11 mouse cellular contexts compared by ENCODE assay signal in genomic region chr5:148534644-148535043, GRCm38 (mm10). TPM values are rescaled to one million over a fixed set of nuclear protein-coding genes. Genes with fewer than 3 reads are reported as not detected.
DNase-seq lines count a peak whose midpoint lies in the region.
"Had no signal": no experiment of that assay in that cellular context is flagged by ENCODE, and none has a peak within 500 bp of the region (broad histone marks: within the 10 kb centered on the region; RNA-seq: fewer than 3 reads in every experiment).

No protein-coding gene starts in this region.

- peaks cover 24% of the 10 kb centered on the region for H3K4me1 ChIP-seq in heart, embryonic 10.5 days

- no peaks in the 10 kb centered on the region for H3K36me3 ChIP-seq in heart, embryonic 10.5 days
- H3K36me3 ChIP-seq: limb, embryonic 13.5 days; stomach, embryonic 15.5 days had no signal

- H3K9me3 ChIP-seq in heart, embryonic 10.5 days: no peaks in the 10 kb centered on the region
- H3K9me3 ChIP-seq: limb, embryonic 13.5 days; stomach, embryonic 15.5 days had no signal

- peak; percentile 46 to 59 for DNase-seq in cerebellum, adult 18-20 months
- no peak for DNase-seq in cerebellum, adult 11-12 months
- peak; percentile 39 for DNase-seq in heart, adult 8-10 months (ENCODE audit: low spot score)
- no peak for DNase-seq in heart, embryonic 10.5 days (ENCODE audit: low spot score)
- peak; percentile 53 for DNase-seq in lung, postnatal 10 days
- DNase-seq in lung, adult 18-20 months: no peak
- DNase-seq in heart, postnatal 4 days: peak; percentile 76
- no peak for DNase-seq in thymus, postnatal 36 days
- DNase-seq: kidney, adult 11 months had no signal

- no peak overlapping the region for H3K27ac ChIP-seq in heart, embryonic 10.5 days
- H3K27ac ChIP-seq: limb, embryonic 13.5 days; stomach, embryonic 15.5 days had no signal

- H3K27me3 ChIP-seq in heart, embryonic 10.5 days (ENCODE audit: insufficient read depth, poor library complexity, severe bottlenecking): no peaks in the 10 kb centered on the region
- H3K27me3 ChIP-seq: limb, embryonic 13.5 days; stomach, embryonic 15.5 days had no signal

- H3K4me3 ChIP-seq in heart, embryonic 10.5 days: no peak overlapping the region
- H3K4me3 ChIP-seq: limb, embryonic 13.5 days; stomach, embryonic 15.5 days had no signal

- WGBS in heart, embryonic 10.5 days: 82% methylated on average over 3 of the region's 3 CpGs

RNA-seq across cellular contexts. Expression of gene Ubl3, which starts 17.9 kb away (rescaled TPM):
- total RNA-seq in heart, adult 8-10 months (2022): 10 to 100 TPM; 86.1 to 99.8 (median 92.6) TPM
- polyA plus RNA-seq in heart, embryonic 10.5 days (2016; fragmentation: Nextera tagmentation; extraction: Ambion mirVana): 55.0 and 59.9 TPM in 2 replicates
- 10 to 100 TPM; 71.4 to 82.6 TPM for total RNA-seq in heart, postnatal 4 days (2021)

Comparison
In these comparisons a context has a peak if more than half of its experiments do, and no peak if none do; other contexts are left out.
1. DNase-seq: peak in cerebellum, adult 18-20 months (2 of 2), heart, adult 8-10 months (single experiment), lung, postnatal 10 days (single experiment) and heart, postnatal 4 days (single experiment); none in cerebellum, adult 11-12 months (single experiment), heart, embryonic 10.5 days (single experiment), lung, adult 18-20 months (0 of 2) and thymus, postnatal 36 days (0 of 2).